Mouse (Mus musculus) heart, postnatal 0 days (tissue): Measurements from ENCODE around the gene Igsf8.

ENCODE experiments used
- CTCF ChIP-seq: IDR thresholded peaks from 2 replicates; pipeline ENCODE4 v1.5.1; 2016; ENCODE audit warnings: antibody characterized with exemption, control low read depth, low read depth
- EP300 ChIP-seq: IDR thresholded peaks from 2 replicates; pipeline ENCODE4 v1.6.1; 2016; ENCODE audit warnings: antibody characterized with exemption, low read depth

GRCm38 (mm10) chr1:172347382-172347781 is 85.9 kb downstream of the Igsf8 start:
- no peak for TF ChIP-seq EP300
- TF ChIP-seq CTCF, result no peak
